Comparison of ENCODE assay signal across 9 mouse cellular contexts in genomic region chr7:133052819-133053218, GRCm38 (mm10).
DNase-seq lines count a peak whose midpoint lies in the region; ATAC-seq and TF ChIP-seq lines count a peak whose summit lies in the region.
"Had no signal": no experiment of that assay in that cellular context is flagged by ENCODE, and none has a peak within 500 bp of the region (broad histone marks: within the 10 kb centered on the region; RNA-seq: fewer than 3 reads in every experiment).

No protein-coding gene starts in this region.

- no peaks in the 10 kb centered on the region for H3K27me3 ChIP-seq in hindbrain, embryonic 13.5 days
- no peaks in the 10 kb centered on the region for H3K27me3 ChIP-seq in hindbrain, embryonic 10.5 days (ENCODE audit: insufficient read depth, poor library complexity, severe bottlenecking)
- H3K27me3 ChIP-seq in kidney, adult 2 months (replicated peaks; ENCODE audit: control insufficient read depth, insufficient read depth, low read length) = no peaks in the 10 kb centered on the region
- H3K27me3 ChIP-seq: embryonic facial prominence, embryonic 12.5 days had no signal

- 92% methylated on average over 8 of the region's 8 CpGs for WGBS in hindbrain, embryonic 13.5 days
- 85% methylated on average over 8 of the region's 8 CpGs for WGBS in hindbrain, embryonic 10.5 days
- 42% methylated on average over 8 of the region's 8 CpGs for WGBS in kidney, adult 2 months
- under 1% methylated on average over 8 of the region's 8 CpGs for WGBS in macrophage (ENCODE audit: missing documents)

- H3K9me3 ChIP-seq in hindbrain, embryonic 13.5 days = no peaks in the 10 kb centered on the region
- H3K9me3 ChIP-seq in hindbrain, embryonic 10.5 days = no peaks in the 10 kb centered on the region
- H3K9me3 ChIP-seq: embryonic facial prominence, embryonic 12.5 days had no signal

- intact Hi-C loops in gastrocnemius, adult 2 months (cut with DNase I) = no loop called here

- no peak for TF ChIP-seq CTCF in gastrocnemius, adult 2 months (IDR thresholded peaks at IDR 0.05)
- TF ChIP-seq CTCF in kidney, adult 2 months (conservative IDR thresholded peaks at IDR 0.05; ENCODE audit: insufficient read depth, insufficient read length, low read depth, low read length) = no peak

- no peak overlapping the region for H3K9ac ChIP-seq in hindbrain, embryonic 13.5 days
- H3K9ac ChIP-seq: embryonic facial prominence, embryonic 12.5 days had no signal

- no peak for TF ChIP-seq POLR2A in kidney, adult 2 months (IDR thresholded peaks at IDR 0.05; ENCODE audit: low read depth, low read length)

- ATAC-seq in hindbrain, embryonic 13.5 days (ENCODE audit: low FRiP score) = no peak
- no peak for ATAC-seq in erythroblast, adult 5-6 weeks (replicated peaks; ENCODE audit: low FRiP score, poor library complexity, severe bottlenecking)

- peaks cover 13% of the 10 kb centered on the region for H3K4me1 ChIP-seq in hindbrain, embryonic 13.5 days (replicated peaks)
- peaks cover 14% of the 10 kb centered on the region; the same call in 1 of the 2 replicates for H3K4me1 ChIP-seq in hindbrain, embryonic 10.5 days (replicated peaks)
- H3K4me1 ChIP-seq in kidney, adult 2 months (ENCODE audit: control insufficient read depth, insufficient read depth, low read length) = peaks cover 52% of the 10 kb centered on the region
- H3K4me1 ChIP-seq: embryonic facial prominence, embryonic 12.5 days had no signal

- peaks cover 84% of the 10 kb centered on the region for H3K79me2 ChIP-seq in macrophage (ENCODE audit: inconsistent target)

- H3K27ac ChIP-seq in hindbrain, embryonic 13.5 days = 0 out of 2 replicates have a peak overlapping the region, but pooled peaks have one; percentile 30
- no peak overlapping the region for H3K27ac ChIP-seq in hindbrain, embryonic 10.5 days
- peak overlapping the region; percentile 75 for H3K27ac ChIP-seq in gastrocnemius, adult 2 months
- peak overlapping the region; percentile 39 for H3K27ac ChIP-seq in kidney, adult 2 months (ENCODE audit: insufficient read depth, low read depth, low read length)
- peak overlapping the region; percentile 89 for H3K27ac ChIP-seq in macrophage
- H3K27ac ChIP-seq: embryonic facial prominence, embryonic 12.5 days had no signal

- H3K4me3 ChIP-seq in hindbrain, embryonic 13.5 days = no peak overlapping the region
- H3K4me3 ChIP-seq in hindbrain, embryonic 10.5 days = no peak overlapping the region
- H3K4me3 ChIP-seq in gastrocnemius, adult 2 months = peak overlapping the region; percentile 30; the same call in 1 of the 2 replicates
- no peak overlapping the region for H3K4me3 ChIP-seq in kidney, adult 2 months (ENCODE audit: insufficient read depth, low read depth, low read length)
- no peak overlapping the region for H3K4me3 ChIP-seq in macrophage (ENCODE audit: inconsistent target)
- H3K4me3 ChIP-seq: embryonic facial prominence, embryonic 12.5 days had no signal

- H3K36me3 ChIP-seq in hindbrain, embryonic 13.5 days = peaks cover 28% of the 10 kb centered on the region
- H3K36me3 ChIP-seq in hindbrain, embryonic 10.5 days = peaks cover 77% of the 10 kb centered on the region
- no peaks in the 10 kb centered on the region for H3K36me3 ChIP-seq in kidney, adult 2 months (ENCODE audit: control insufficient read depth, insufficient read depth, low read length)
- no peaks in the 10 kb centered on the region for H3K36me3 ChIP-seq in macrophage (ENCODE audit: inconsistent target)

- no peak for DNase-seq in hindbrain, embryonic 10.5 days (ENCODE audit: low spot score)
- DNase-seq in gastrocnemius, adult 2 months = peak; percentile 58
- DNase-seq in kidney, adult 2 months = peak; percentile 80
- DNase-seq in frontal cortex, adult 2 months (ENCODE audit: extremely low spot score in 1 of 2, low spot score in 1 of 2) = no peak
- DNase-seq in spleen, adult 12 weeks (ENCODE audit: low spot score) = no peak

- no peak overlapping the region for H3K4me2 ChIP-seq in hindbrain, embryonic 13.5 days
- H3K4me2 ChIP-seq: embryonic facial prominence, embryonic 12.5 days had no signal

Comparison
In these comparisons a context has a peak if more than half of its experiments do, and no peak if none do; other contexts are left out.
1. DNase-seq: peak in gastrocnemius, adult 2 months (single experiment) and kidney, adult 2 months (single experiment); none in hindbrain, embryonic 10.5 days (single experiment), frontal cortex, adult 2 months (0 of 2) and spleen, adult 12 weeks (single experiment).